Mouse (Mus musculus): ENCODE results near the gene Mei4. TPM values are rescaled to one million over a fixed set of nuclear protein-coding genes. Genes with fewer than 3 reads are reported as not detected.

The Mei4 gene
- total RNA-seq (2021) = not detected
- long read RNA-seq, experiment 1 = 0 reads
- long read RNA-seq, experiment 2 = 0 reads

DNA sequence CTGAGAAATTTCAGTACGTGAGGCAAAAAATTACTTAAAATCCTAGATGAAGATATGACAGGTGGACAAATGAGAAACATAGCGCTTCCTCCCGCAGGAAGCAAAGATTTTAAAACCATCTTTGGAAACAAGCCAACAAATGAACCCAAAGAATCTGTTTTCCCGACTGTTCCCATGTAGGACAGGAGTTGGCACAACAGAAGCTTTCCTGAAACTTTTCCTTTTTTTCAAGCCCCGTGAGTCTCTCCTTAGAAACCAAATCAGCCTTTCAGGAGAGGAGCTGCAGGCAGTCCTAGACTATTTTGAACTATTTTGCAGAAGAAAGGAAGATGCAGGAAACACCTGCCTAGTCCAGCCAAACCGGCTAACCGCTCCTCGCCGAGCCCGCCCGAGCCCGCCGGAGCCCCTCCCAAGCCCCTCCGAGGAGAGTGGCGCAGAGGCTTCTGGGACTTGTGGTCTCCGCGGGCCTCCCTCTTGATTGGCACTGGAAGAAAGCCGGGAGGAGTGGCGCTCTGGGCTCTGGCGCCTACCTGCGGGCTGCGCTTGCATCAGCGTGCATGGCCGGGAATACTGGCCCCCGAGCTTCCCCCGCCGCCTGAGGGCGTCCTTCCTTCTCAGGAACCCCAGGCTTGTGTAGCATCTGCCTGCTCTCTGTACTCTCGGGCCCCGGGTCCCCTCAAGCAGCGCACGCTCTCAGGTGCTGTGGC is at the start of gene Mei4:
Mei4 (plus strand) TSS at position 490 of the 707 bp plus-strand sequence.
- intact Hi-C loops (cut with DNase I; ENCODE audit: low total_unique reads) = no loop called here
- DNase-seq = peak; percentile 30

- intact Hi-C loops (cut with DNase I; ENCODE audit: low total_unique reads) = no loop called here
- no peak for DNase-seq
These were observed 43.6 kb upstream of the Mei4 start for GRCm38 (mm10) chr9:81819715-81820373.

DNA sequence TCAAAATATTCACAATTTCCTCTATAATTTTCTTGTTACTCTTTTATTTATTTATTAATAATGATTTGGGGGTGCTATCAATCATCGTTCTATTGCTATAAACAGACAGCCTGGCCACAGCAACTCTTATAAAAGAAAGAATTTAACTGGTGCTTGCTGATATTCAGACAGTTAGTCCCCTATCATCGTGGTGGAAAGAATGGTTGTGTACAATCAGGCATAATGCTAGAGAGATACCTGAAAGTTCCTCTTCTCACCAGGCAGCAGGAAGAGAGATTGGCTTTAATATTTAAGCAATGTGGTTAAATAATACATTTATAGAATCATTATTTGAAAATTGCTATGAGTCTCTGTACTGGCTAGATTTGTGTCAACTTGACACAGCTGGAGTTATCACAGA is 35.9 kb upstream of the Mei4 start:
- intact Hi-C loops (cut with DNase I; ENCODE audit: low total_unique reads) = no loop called here

DNA sequence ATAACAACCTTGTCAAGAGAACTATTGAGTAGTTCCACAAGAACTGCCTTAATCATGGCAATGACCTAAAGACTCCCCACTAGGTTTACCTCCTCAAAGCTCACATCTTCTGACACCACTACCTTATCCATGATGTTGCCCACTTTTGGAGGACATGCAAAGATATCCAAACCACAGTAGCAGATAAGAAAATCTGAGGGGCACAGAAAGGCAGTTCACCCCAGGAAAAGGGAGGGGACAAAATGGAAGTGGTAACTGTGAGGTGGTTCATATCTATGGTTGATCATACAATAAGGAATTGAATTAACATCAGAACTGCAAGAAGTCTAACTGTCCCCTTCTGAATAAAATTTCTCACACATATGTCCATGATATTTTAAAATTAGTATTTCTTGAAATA is 29.4 kb upstream of the Mei4 start:
- DNase-seq = no peak
- intact Hi-C loops (cut with DNase I; ENCODE audit: low total_unique reads) = no loop called here

More for the DNA sequence above, 35.9 kb upstream of the Mei4 start:
- no peak for DNase-seq

- no peak for DNase-seq
- intact Hi-C loops (cut with DNase I; ENCODE audit: low total_unique reads) = no loop called here
These were observed 4.6 kb upstream of the Mei4 start for GRCm38 (mm10) chr9:81858861-81859260.

- DNase-seq = no peak
- intact Hi-C loops (cut with DNase I; ENCODE audit: low total_unique reads) = no loop called here
These were observed 391 bp downstream of the Mei4 start for GRCm38 (mm10) chr9:81863888-81864234.

DNA sequence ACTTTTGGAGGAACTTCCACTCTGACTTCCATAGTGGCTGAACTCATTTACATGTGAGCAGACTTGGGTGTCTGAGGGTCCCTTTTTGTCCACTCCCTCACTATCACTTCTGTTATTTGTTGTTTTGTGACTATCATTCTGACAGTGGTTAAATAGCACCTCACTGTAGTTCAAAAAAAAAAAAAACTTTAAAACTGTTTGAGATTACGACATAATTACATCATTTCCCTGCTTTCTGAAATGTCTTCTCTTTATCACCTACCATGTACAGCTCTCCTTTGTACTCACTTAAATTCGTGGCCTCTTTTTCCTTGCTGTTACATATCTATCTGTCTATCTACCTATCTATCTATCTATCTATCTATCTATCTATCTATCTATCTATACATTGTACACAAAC is 2.6 kb downstream of the Mei4 start:
- no peak for DNase-seq
- intact Hi-C loops (cut with DNase I; ENCODE audit: low total_unique reads) = no loop called here

DNA sequence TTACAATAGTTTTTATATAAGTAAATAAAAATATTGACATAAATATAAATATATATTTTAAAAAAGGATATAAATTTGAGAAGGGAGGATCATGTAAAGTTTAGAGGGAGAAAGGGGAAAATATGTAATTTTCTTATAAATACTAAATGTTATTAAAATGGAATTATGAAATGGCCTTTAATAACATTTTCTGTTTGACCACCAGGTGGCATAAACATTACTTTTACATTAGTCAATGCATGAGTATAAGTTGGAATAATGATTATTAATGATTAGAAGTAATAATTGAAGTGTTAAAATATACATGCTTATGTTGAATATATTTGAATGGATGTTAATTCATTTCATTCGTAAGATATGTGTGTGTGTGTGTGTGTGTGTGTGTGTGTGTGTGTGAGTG is 58.0 kb downstream of the Mei4 start:
- DNase-seq = no peak
- intact Hi-C loops (cut with DNase I; ENCODE audit: low total_unique reads) = no loop called here

- DNase-seq = no peak
- intact Hi-C loops (cut with DNase I; ENCODE audit: low total_unique reads) = no loop called here
These were observed 61.3 kb downstream of the Mei4 start for GRCm38 (mm10) chr9:81924744-81925143.

DNA sequence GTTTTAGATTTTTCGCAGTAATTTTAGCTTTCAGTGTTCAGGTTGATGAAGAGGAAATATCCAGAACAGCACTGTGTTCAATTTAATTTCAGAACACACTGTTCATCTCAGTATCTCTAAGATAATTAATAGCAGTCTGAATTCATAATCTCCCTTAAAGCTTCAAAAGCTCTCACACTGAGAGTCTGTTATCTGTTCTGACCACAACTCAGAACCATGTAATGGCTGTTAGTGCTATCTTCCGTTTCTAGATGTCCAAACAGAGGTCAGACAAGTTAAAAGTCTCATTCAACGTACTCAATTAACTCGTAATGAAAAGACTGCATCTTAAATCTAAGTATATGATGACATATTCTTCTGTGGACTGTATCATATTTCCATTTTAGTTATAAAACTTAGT is 77.1 kb downstream of the Mei4 start:
- DNase-seq = no peak
- intact Hi-C loops (cut with DNase I; ENCODE audit: low total_unique reads) = no loop called here

- DNase-seq = no peak
- intact Hi-C loops (cut with DNase I; ENCODE audit: low total_unique reads) = no loop called here
These were observed 82.2 kb downstream of the Mei4 start for GRCm38 (mm10) chr9:81945624-81946023.

- intact Hi-C loops (cut with DNase I; ENCODE audit: low total_unique reads) = no loop called here
These were observed 93.4 kb downstream of the Mei4 start for GRCm38 (mm10) chr9:81956858-81957257.

DNA sequence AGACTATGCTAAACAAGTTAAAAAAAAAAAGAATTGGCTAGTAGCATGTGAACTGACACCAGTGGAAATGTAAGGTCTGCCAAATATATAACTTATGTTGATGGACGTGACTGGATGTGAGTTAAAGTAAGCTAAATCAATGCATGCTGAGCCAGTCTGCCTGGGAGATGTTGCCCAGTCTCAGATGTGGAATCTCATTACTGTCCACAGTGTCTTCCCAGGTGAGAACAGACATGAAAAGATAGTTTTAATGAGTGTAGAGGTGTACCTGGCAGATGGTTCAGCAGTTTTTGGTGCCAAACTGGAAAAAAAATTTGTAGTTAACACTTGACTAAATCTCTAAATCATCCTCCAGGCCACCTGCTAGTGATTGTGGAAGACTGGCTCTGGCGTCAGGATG is 94.4 kb downstream of the Mei4 start:
- intact Hi-C loops (cut with DNase I; ENCODE audit: low total_unique reads) = no loop called here

More at GRCm38 (mm10) chr9:81956858-81957257, 93.4 kb downstream of the Mei4 start:
- DNase-seq = no peak

DNA sequence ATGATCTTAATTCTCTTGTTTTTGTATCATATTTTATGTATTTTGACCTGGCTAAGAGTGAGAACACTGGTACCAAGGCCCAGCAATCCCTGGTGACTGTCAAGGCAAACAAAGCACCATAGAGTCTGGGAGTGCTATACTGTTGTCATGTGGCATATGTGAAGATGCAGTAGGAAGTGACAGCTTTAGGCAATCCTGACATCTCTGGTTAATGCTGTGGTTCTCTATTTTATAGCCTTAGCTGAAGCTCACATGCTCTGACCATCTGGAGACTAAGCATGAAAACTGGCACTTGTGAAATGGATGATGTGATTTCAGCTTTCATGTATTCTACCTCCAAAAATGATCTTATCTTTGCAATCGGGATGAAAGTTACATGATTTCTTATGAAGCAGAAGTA is 103.3 kb downstream of the Mei4 start:
- no peak for DNase-seq
- intact Hi-C loops (cut with DNase I; ENCODE audit: low total_unique reads) = no loop called here

More for the DNA sequence above, 94.4 kb downstream of the Mei4 start:
- DNase-seq = no peak

DNA sequence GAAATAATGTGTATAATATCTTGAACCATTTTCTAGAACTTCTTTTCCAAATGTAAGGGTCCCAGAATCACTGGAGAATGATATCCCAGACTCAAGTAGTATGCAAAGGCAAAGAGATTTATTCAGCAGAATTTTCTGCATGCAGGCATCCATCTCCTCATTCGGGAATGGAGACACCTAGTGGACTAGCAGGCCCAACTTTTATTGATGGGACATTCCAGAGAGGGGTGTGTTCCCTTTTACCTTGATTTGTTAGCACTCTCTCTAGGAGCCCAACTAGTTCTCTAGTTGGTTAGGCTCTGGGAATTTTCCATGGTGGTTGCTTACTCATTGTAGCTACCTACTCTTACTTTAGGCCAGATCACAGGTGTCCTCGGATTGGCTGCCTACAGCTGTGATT is 105.5 kb downstream of the Mei4 start:
- intact Hi-C loops (cut with DNase I; ENCODE audit: low total_unique reads) = no loop called here
- no peak for DNase-seq

DNA sequence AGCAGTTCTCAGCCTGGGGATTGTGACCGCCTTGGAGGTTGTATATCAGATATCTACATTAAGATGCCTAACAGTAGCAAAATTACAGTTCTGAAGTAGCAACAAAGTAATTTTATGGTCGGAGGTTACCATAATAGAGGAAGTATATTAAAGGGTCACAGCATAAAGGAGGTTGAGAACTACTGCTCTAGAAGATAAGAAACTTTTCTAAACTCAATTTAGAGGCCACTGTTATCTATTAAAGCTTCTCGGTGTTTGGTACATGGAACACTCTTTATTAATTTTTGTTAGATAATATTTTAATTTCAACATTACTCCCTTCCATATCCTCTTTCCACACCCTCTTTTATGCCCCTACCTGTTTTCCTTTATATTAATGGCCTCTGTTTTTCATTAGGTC is 119.0 kb downstream of the Mei4 start:
- no peak for DNase-seq
- intact Hi-C loops (cut with DNase I; ENCODE audit: low total_unique reads) = no loop called here

- no peak for DNase-seq
- intact Hi-C loops (cut with DNase I; ENCODE audit: low total_unique reads) = no loop called here
These were observed 149.5 kb downstream of the Mei4 start for GRCm38 (mm10) chr9:82012991-82013390.

DNA sequence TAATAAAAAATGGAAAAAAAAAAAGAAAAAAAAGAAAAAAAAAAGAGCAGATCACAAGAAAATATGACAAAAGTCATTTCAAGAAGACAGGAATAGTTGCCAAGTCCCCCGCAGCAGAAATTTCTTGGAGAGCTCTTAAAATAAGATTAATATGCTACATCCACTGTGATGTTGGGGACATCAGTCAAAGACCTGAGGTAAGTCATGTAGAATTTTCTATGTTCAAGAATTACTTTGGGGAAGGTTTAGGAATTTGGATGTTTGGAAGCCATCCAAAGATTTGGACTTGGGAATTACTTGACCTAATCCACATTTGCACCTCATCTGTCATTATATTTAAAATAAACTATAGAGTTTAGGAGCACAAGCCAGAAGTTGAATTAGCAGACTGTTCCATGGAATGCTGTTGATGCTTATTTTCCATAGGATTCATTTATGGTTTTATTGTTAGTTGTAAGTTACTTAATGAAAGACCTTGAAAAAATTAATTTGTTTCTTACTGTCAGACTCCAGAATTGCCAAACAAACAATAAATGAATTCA is 179.1 kb downstream of the Mei4 start:
- intact Hi-C loops (cut with DNase I; ENCODE audit: low total_unique reads) = no loop called here
- no peak for DNase-seq

GRCm38 (mm10) chr9:82044517-82044916 is 181.0 kb downstream of the Mei4 start:
- intact Hi-C loops (cut with DNase I; ENCODE audit: low total_unique reads) = no loop called here
- DNase-seq = no peak

DNA sequence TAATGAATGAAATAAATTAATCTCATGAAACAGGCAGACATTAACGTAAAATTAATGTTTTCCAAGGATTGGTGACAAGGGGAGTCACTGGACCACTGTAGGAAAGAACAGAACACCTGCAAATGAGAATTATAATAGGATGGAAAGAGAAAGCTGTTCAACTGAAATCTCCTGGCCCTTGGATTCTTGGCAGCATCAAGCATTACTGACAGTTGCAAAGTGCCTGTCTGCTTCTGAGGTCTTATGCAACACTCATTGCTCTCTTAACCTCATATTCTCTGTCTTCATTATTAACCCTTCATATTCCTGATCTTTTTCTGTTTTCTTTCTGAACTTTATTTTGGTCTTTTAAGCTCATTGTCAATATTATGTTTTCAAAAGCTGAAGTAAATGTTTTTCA is 210.4 kb downstream of the Mei4 start:
- intact Hi-C loops (cut with DNase I; ENCODE audit: low total_unique reads) = no loop called here
- no peak for DNase-seq

DNA sequence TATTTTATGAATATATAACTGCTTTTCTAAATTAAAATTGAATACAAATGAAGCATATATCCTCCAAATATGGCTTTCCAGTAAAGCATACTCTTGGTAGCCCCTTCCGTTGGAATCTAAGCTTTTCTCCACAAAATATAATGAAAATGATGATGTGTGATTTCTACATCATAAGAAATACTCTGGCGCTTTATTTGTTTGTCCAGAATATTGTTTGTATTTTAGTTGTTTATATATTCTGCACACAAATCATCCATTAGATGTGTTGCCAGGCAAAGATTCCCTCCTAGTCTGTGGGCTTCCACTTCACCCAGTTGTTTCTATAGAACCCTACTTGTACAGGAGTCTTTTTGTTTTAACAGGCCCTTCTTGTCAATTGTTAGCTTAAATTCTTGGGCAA is 211.8 kb downstream of the Mei4 start:
- DNase-seq = no peak
- intact Hi-C loops (cut with DNase I; ENCODE audit: low total_unique reads) = no loop called here
